ENCODE assay signal across 10 mouse cellular contexts in the genomic region with DNA sequence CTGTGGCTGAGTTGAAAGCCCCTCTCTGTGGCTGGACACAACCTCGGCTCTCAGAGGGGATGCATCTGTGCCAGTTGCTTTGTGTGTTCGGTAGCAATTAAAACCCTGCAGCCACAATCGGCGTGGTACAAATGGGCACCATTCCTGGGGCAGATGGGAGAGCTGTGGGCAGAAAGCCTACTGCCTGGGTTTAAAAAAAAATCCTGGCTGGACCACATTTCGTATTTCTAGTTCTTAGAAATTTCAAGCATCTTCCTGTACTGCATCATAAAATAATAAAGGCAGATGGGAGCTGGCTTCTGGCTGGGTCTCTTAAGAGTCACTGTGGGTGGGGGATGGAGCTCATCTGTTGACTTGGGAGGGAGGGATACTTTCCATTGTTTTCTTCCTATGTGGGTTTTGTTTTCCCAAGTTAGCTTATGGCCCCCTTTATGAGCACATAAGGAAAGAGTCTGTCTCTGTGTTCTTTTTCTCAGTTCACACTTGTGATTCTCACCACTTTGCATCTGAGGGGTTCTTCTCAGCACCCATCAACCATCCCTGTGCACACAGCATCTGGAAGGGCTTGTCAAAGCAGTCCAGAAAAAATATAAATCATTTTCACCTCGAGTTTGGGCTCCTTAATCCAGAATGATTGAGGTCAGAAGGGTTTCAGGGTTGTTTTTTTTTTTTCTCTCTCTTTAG.
DNase-seq lines count a peak whose midpoint lies in the region; ATAC-seq lines count a peak whose summit lies in the region.
"Had no signal": no experiment of that assay in that cellular context is flagged by ENCODE, and none has a peak within 500 bp of the region (broad histone marks: within the 10 kb centered on the region; RNA-seq: fewer than 3 reads in every experiment).

No protein-coding gene starts in this region.

- no peak overlapping the region for H3K4me3 ChIP-seq in hindbrain, embryonic 14.5 days (replicated peaks; ENCODE audit: low read length)
- no peak overlapping the region for H3K4me3 ChIP-seq in hindbrain, embryonic 11.5 days (ENCODE audit: low read depth, low read length)
- H3K4me3 ChIP-seq: liver, embryonic 13.5 days had no signal

- no peak for ATAC-seq in hindbrain, embryonic 14.5 days (ENCODE audit: low FRiP score)
- ATAC-seq in hindbrain, embryonic 11.5 days (ENCODE audit: low FRiP score): no peak

- H3K36me3 ChIP-seq in hindbrain, embryonic 14.5 days (replicated peaks; ENCODE audit: control insufficient read depth, insufficient read depth): no peaks in the 10 kb centered on the region
- H3K36me3 ChIP-seq in hindbrain, embryonic 11.5 days (ENCODE audit: control insufficient read depth, insufficient read depth, low read length): no peaks in the 10 kb centered on the region
- H3K36me3 ChIP-seq: liver, embryonic 13.5 days had no signal

- no peak overlapping the region for H3K4me2 ChIP-seq in hindbrain, embryonic 14.5 days (replicated peaks)
- no peak overlapping the region for H3K4me2 ChIP-seq in hindbrain, embryonic 11.5 days (replicated peaks; ENCODE audit: low read depth, low read length)
- H3K4me2 ChIP-seq: liver, embryonic 13.5 days had no signal

- 66% methylated on average over 6 of the region's 6 CpGs for WGBS in hindbrain, embryonic 14.5 days
- 77% methylated on average over 6 of the region's 6 CpGs for WGBS in hindbrain, embryonic 11.5 days

- DNase-seq in hindbrain, embryonic 14.5 days (ENCODE audit: low spot score): peak; percentile 25
- DNase-seq in hindbrain, embryonic 11.5 days (ENCODE audit: low spot score): no peak
- DNase-seq in cerebellum, postnatal 36 days: peak; percentile 63 to 67
- DNase-seq in layer of hippocampus, postnatal 25 days (ENCODE audit: extremely low spot score in 1 of 2, low spot score in 1 of 2): peak; percentile 37 to 47
- peak; percentile 48 to 51 for DNase-seq in right cerebral cortex, postnatal 36 days (ENCODE audit: low spot score in 2 of 2)
- no peak for DNase-seq in gastrocnemius, adult 8-10 months (ENCODE audit: low spot score in 2 of 2)
- no peak for DNase-seq in urinary bladder, postnatal 36 days (ENCODE audit: low spot score in 2 of 2)
- no peak for DNase-seq in lung, adult 18-20 months
- DNase-seq: kidney, adult 18-20 months; liver, embryonic 13.5 days had no signal

- no peak overlapping the region for H3K9ac ChIP-seq in hindbrain, embryonic 14.5 days
- H3K9ac ChIP-seq in hindbrain, embryonic 11.5 days (ENCODE audit: low read depth, low read length): no peak overlapping the region
- H3K9ac ChIP-seq: liver, embryonic 13.5 days had no signal

- no peak overlapping the region for H3K27ac ChIP-seq in hindbrain, embryonic 14.5 days
- no peak overlapping the region for H3K27ac ChIP-seq in hindbrain, embryonic 11.5 days (ENCODE audit: low read depth, low read length)
- H3K27ac ChIP-seq: liver, embryonic 13.5 days had no signal

- H3K27me3 ChIP-seq in hindbrain, embryonic 14.5 days (ENCODE audit: control insufficient read depth, insufficient read depth, low read length): no peaks in the 10 kb centered on the region
- H3K27me3 ChIP-seq in hindbrain, embryonic 11.5 days (ENCODE audit: control insufficient read depth, insufficient read depth, low read length): no peaks in the 10 kb centered on the region
- H3K27me3 ChIP-seq: liver, embryonic 13.5 days had no signal

- H3K4me1 ChIP-seq in hindbrain, embryonic 14.5 days (replicated peaks; ENCODE audit: control insufficient read depth, insufficient read depth, low read length): 0 out of 2 replicates have a peak, but pooled peaks cover 3% of the 10 kb centered on the region
- H3K4me1 ChIP-seq in hindbrain, embryonic 11.5 days (replicated peaks; ENCODE audit: control insufficient read depth, insufficient read depth, low read length): no peaks in the 10 kb centered on the region
- H3K4me1 ChIP-seq: liver, embryonic 13.5 days had no signal

- no peaks in the 10 kb centered on the region for H3K9me3 ChIP-seq in hindbrain, embryonic 14.5 days (ENCODE audit: control insufficient read depth, low read length)
- no peaks in the 10 kb centered on the region for H3K9me3 ChIP-seq in hindbrain, embryonic 11.5 days (ENCODE audit: control insufficient read depth, low read length)
- H3K9me3 ChIP-seq: liver, embryonic 13.5 days had no signal

Comparison
In these comparisons a context has a peak if more than half of its experiments do, and no peak if none do; other contexts are left out.
1. DNase-seq: peak in hindbrain, embryonic 14.5 days (single experiment), cerebellum, postnatal 36 days (2 of 2), layer of hippocampus, postnatal 25 days (2 of 2) and right cerebral cortex, postnatal 36 days (2 of 2); none in hindbrain, embryonic 11.5 days (single experiment), gastrocnemius, adult 8-10 months (0 of 2), urinary bladder, postnatal 36 days (0 of 2) and lung, adult 18-20 months (0 of 2).